Mouse (Mus musculus): ENCODE measurements around the gene Armc3. TPM values are rescaled to one million over a fixed set of nuclear protein-coding genes. Genes with fewer than 3 reads are reported as not detected.

Armc3 gene
- polyA plus RNA-seq, 1 experiment, result not detected

GRCm38 (mm10) chr2:19164234-19164633 lies 34.9 kb upstream of the Armc3 start:
- H3K9ac ChIP-seq (ENCODE audit: low read depth, poor library complexity, severe bottlenecking), result no peak overlapping the region
- H3K27me3 ChIP-seq (ENCODE audit: control insufficient read depth, insufficient read depth, low read length, poor library complexity, severe bottlenecking), result no peaks in the 10 kb centered on the region; the same call in 1 of the 2 replicates
- TF ChIP-seq EP300 (IDR thresholded peaks at IDR 0.05; ENCODE audit: insufficient read depth, low read depth, low read length) (no peak), POLR2A (IDR thresholded peaks at IDR 0.05; ENCODE audit: insufficient read depth, low read length) (no peak), CTCF (IDR thresholded peaks at IDR 0.05; ENCODE audit: low read depth, low read length) (no peak)
- H3K9me3 ChIP-seq (replicated peaks; ENCODE audit: control insufficient read depth, insufficient read depth, low read length, poor library complexity, severe bottlenecking), result no peaks in the 10 kb centered on the region
- H3K27ac ChIP-seq (ENCODE audit: insufficient read depth, low read length), result no peak overlapping the region
- H3K4me1 ChIP-seq (ENCODE audit: control insufficient read depth, insufficient read depth, low read length), result peaks cover 3% of the 10 kb centered on the region
- no peaks in the 10 kb centered on the region for H3K36me3 ChIP-seq (ENCODE audit: control insufficient read depth, insufficient read depth, low read length, poor library complexity, severe bottlenecking)
- H3K4me3 ChIP-seq (ENCODE audit: low read depth, low read length), result no peak overlapping the region

- no peaks in the 10 kb centered on the region for H3K36me3 ChIP-seq (ENCODE audit: control insufficient read depth, insufficient read depth, low read length, poor library complexity, severe bottlenecking)
- H3K27me3 ChIP-seq (ENCODE audit: control insufficient read depth, insufficient read depth, low read length, poor library complexity, severe bottlenecking), result no peaks in the 10 kb centered on the region
- H3K9ac ChIP-seq (ENCODE audit: low read depth, poor library complexity, severe bottlenecking), result no peak overlapping the region
- H3K4me3 ChIP-seq (ENCODE audit: low read depth, low read length), result no peak overlapping the region
- H3K9me3 ChIP-seq (replicated peaks; ENCODE audit: control insufficient read depth, insufficient read depth, low read length, poor library complexity, severe bottlenecking), result no peaks in the 10 kb centered on the region
- no peak for TF ChIP-seq EP300 (IDR thresholded peaks at IDR 0.05; ENCODE audit: insufficient read depth, low read depth, low read length)
- no peak for TF ChIP-seq CTCF (IDR thresholded peaks at IDR 0.05; ENCODE audit: low read depth, low read length)
- TF ChIP-seq POLR2A (IDR thresholded peaks at IDR 0.05; ENCODE audit: insufficient read depth, low read length), result no peak
- H3K27ac ChIP-seq (ENCODE audit: insufficient read depth, low read length), result no peak overlapping the region
- H3K4me1 ChIP-seq (ENCODE audit: control insufficient read depth, insufficient read depth, low read length), result no peaks in the 10 kb centered on the region
These were observed 22.3 kb upstream of the Armc3 start for GRCm38 (mm10) chr2:19176827-19177236.

GRCm38 (mm10) chr2:19199366-19199853 lies 308 bp downstream of the Armc3 start:
- Histone ChIP-seq H3K9me3 (replicated peaks; ENCODE audit: control insufficient read depth, insufficient read depth, low read length, poor library complexity, severe bottlenecking) (no peaks in the 10 kb centered on the region; the same call in 1 of the 2 replicates), H3K4me3 (ENCODE audit: low read depth, low read length) (no peak overlapping the region), H3K36me3 (ENCODE audit: control insufficient read depth, insufficient read depth, low read length, poor library complexity, severe bottlenecking) (no peaks in the 10 kb centered on the region), H3K27me3 (ENCODE audit: control insufficient read depth, insufficient read depth, low read length, poor library complexity, severe bottlenecking) (no peaks in the 10 kb centered on the region), H3K9ac (ENCODE audit: low read depth, poor library complexity, severe bottlenecking) (no peak overlapping the region), H3K27ac (ENCODE audit: insufficient read depth, low read length) (no peak overlapping the region), H3K4me1 (ENCODE audit: control insufficient read depth, insufficient read depth, low read length) (no peaks in the 10 kb centered on the region)
- TF ChIP-seq POLR2A (IDR thresholded peaks at IDR 0.05; ENCODE audit: insufficient read depth, low read length) (no peak), EP300 (IDR thresholded peaks at IDR 0.05; ENCODE audit: insufficient read depth, low read depth, low read length) (no peak), CTCF (IDR thresholded peaks at IDR 0.05; ENCODE audit: low read depth, low read length) (no peak)

- Histone ChIP-seq H3K4me3 (ENCODE audit: low read depth, low read length) (no peak overlapping the region), H3K27me3 (ENCODE audit: control insufficient read depth, insufficient read depth, low read length, poor library complexity, severe bottlenecking) (no peaks in the 10 kb centered on the region), H3K9me3 (replicated peaks; ENCODE audit: control insufficient read depth, insufficient read depth, low read length, poor library complexity, severe bottlenecking) (no peaks in the 10 kb centered on the region; the same call in 1 of the 2 replicates), H3K4me1 (ENCODE audit: control insufficient read depth, insufficient read depth, low read length) (no peaks in the 10 kb centered on the region), H3K27ac (ENCODE audit: insufficient read depth, low read length) (no peak overlapping the region), H3K36me3 (ENCODE audit: control insufficient read depth, insufficient read depth, low read length, poor library complexity, severe bottlenecking) (no peaks in the 10 kb centered on the region), H3K9ac (ENCODE audit: low read depth, poor library complexity, severe bottlenecking) (no peak overlapping the region)
- no peak for TF ChIP-seq CTCF (IDR thresholded peaks at IDR 0.05; ENCODE audit: low read depth, low read length)
- no peak for TF ChIP-seq POLR2A (IDR thresholded peaks at IDR 0.05; ENCODE audit: insufficient read depth, low read length)
- TF ChIP-seq EP300 (IDR thresholded peaks at IDR 0.05; ENCODE audit: insufficient read depth, low read depth, low read length), result no peak
These were observed 1.0 kb downstream of the Armc3 start for GRCm38 (mm10) chr2:19200112-19200511.

GRCm38 (mm10) chr2:19201682-19202081 lies 2.6 kb downstream of the Armc3 start:
- Histone ChIP-seq H3K9ac (ENCODE audit: low read depth, poor library complexity, severe bottlenecking) (no peak overlapping the region), H3K9me3 (replicated peaks; ENCODE audit: control insufficient read depth, insufficient read depth, low read length, poor library complexity, severe bottlenecking) (no peaks in the 10 kb centered on the region; the same call in 1 of the 2 replicates), H3K27ac (ENCODE audit: insufficient read depth, low read length) (no peak overlapping the region), H3K27me3 (ENCODE audit: control insufficient read depth, insufficient read depth, low read length, poor library complexity, severe bottlenecking) (no peaks in the 10 kb centered on the region), H3K36me3 (ENCODE audit: control insufficient read depth, insufficient read depth, low read length, poor library complexity, severe bottlenecking) (no peaks in the 10 kb centered on the region), H3K4me1 (ENCODE audit: control insufficient read depth, insufficient read depth, low read length) (no peaks in the 10 kb centered on the region), H3K4me3 (ENCODE audit: low read depth, low read length) (no peak overlapping the region)
- TF ChIP-seq EP300 (IDR thresholded peaks at IDR 0.05; ENCODE audit: insufficient read depth, low read depth, low read length) (no peak), POLR2A (IDR thresholded peaks at IDR 0.05; ENCODE audit: insufficient read depth, low read length) (no peak), CTCF (IDR thresholded peaks at IDR 0.05; ENCODE audit: low read depth, low read length) (no peak)

GRCm38 (mm10) chr2:19234305-19234704 lies 35.2 kb downstream of the Armc3 start:
- no peak for TF ChIP-seq CTCF (IDR thresholded peaks at IDR 0.05; ENCODE audit: low read depth, low read length)
- TF ChIP-seq POLR2A (IDR thresholded peaks at IDR 0.05; ENCODE audit: insufficient read depth, low read length), result no peak
- no peak for TF ChIP-seq EP300 (IDR thresholded peaks at IDR 0.05; ENCODE audit: insufficient read depth, low read depth, low read length)
- Histone ChIP-seq H3K4me3 (ENCODE audit: low read depth, low read length) (no peak overlapping the region), H3K4me1 (ENCODE audit: control insufficient read depth, insufficient read depth, low read length) (no peaks in the 10 kb centered on the region), H3K9me3 (replicated peaks; ENCODE audit: control insufficient read depth, insufficient read depth, low read length, poor library complexity, severe bottlenecking) (no peaks in the 10 kb centered on the region; the same call in 1 of the 2 replicates), H3K9ac (ENCODE audit: low read depth, poor library complexity, severe bottlenecking) (no peak overlapping the region), H3K27ac (ENCODE audit: insufficient read depth, low read length) (no peak overlapping the region), H3K27me3 (ENCODE audit: control insufficient read depth, insufficient read depth, low read length, poor library complexity, severe bottlenecking) (no peaks in the 10 kb centered on the region), H3K36me3 (ENCODE audit: control insufficient read depth, insufficient read depth, low read length, poor library complexity, severe bottlenecking) (no peaks in the 10 kb centered on the region)
